Mouse (Mus musculus): ENCODE measurements around the gene Abcb8. TPM values are rescaled to one million over a fixed set of nuclear protein-coding genes. Genes with fewer than 3 reads are reported as not detected.
A peak's percentile ranks its signal among the peaks of the same experiment; 100 is the strongest.
"Not testable (repeated sequence)": the region's sequence is repeated elsewhere in the genome, so short reads cannot be mapped to it uniquely, and the experiment has no call there.

The Abcb8 gene
- polyA plus RNA-seq, 1 experiment from 2014 or later, result 55.2 TPM

DNA sequence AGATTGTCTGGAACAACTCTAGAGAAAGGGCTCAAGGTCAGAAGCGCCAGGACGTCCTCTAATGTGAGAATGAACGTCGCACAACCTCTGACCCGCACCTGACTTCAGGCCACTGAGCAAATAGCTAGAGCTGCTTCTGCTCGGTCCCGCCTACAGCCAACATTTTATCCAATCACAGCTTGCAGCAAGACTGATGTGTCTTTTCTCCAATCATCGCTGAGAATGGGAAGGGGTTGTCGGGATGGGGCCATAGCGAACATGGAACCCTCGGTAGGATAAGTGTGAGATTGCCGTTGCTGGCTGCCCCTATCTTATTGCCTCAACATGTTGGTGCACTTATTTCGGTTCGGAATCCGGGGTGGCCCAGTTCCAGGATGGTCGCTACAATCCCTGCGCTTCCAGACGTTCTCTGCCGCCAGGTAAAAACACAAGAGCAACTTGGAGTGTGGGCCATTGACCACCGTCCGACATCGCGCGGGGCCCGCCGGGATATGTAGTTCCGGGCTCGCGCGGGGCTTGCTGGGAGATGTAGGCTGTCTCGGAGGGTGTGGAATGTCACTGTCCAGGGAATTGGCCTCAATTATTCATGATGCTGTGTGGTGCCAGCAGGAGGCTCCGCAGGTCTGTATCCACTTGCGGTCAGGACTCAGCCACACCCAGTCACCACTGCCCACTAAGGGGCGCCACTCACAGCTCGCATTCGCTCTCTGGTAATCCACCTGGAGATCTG, 867 bp downstream of the Abcb8 start:
- 1% methylated on average over 36 of the region's 36 CpGs for WGBS
- Histone ChIP-seq H3K4me1 (replicated peaks; ENCODE audit: control insufficient read depth, insufficient read depth, low read length) (peaks cover 13% of the 10 kb centered on the region), H3K9ac (ENCODE audit: low read depth, low read length) (peak overlapping the region; percentile 67), H3K4me3 (ENCODE audit: low read depth, low read length) (peak overlapping the region; percentile 63), H3K9me3 (ENCODE audit: control insufficient read depth, low read length) (no peaks in the 10 kb centered on the region), H3K27ac (ENCODE audit: low read depth, low read length) (peak overlapping the region; percentile 64), H3K36me3 (ENCODE audit: control insufficient read depth, insufficient read depth, low read length) (0 out of 2 replicates have a peak, but pooled peaks cover 3% of the 10 kb centered on the region), H3K4me2 (peak overlapping the region; percentile 72), H3K27me3 (replicated peaks; ENCODE audit: control insufficient read depth, insufficient read depth, low read length) (0 out of 2 replicates have a peak, but pooled peaks cover 5% of the 10 kb centered on the region)
- ATAC-seq (replicated peaks; ENCODE audit: low FRiP score) (peak; percentile 94), DNase-seq (ENCODE audit: low spot score) (peak; percentile 96)

DNA sequence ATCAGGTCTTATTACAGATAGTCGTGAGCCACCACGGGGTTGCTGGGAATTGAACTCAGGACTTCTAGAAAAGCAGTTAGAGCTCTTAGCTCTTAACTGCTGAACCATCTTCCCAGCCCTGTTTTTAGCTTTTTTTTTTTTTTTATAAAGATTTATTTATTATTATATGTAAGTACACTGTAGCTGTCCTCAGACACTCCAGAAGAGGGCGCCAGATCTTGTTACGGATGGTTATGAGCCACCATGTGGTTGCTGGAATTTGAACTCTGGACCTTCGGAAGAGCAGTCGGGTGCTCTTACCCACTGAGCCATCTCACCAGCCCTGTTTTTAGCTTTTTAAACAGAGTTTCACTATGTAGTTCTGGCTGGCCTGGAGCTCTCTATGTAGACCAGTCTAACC, 2.8 kb downstream of the Abcb8 start:
- not testable (repeated sequence) for ATAC-seq (replicated peaks; ENCODE audit: low FRiP score); H3K4me3 ChIP-seq (ENCODE audit: low read depth, low read length); H3K27ac ChIP-seq (ENCODE audit: low read depth, low read length); H3K9me3 ChIP-seq (ENCODE audit: control insufficient read depth, low read length); H3K36me3 ChIP-seq (ENCODE audit: control insufficient read depth, insufficient read depth, low read length); DNase-seq (ENCODE audit: low spot score); H3K4me2 ChIP-seq; H3K9ac ChIP-seq (ENCODE audit: low read depth, low read length); H3K27me3 ChIP-seq (replicated peaks; ENCODE audit: control insufficient read depth, insufficient read depth, low read length); H3K4me1 ChIP-seq (replicated peaks; ENCODE audit: control insufficient read depth, insufficient read depth, low read length)
- 81% methylated on average over 6 of the region's 6 CpGs for WGBS

DNA sequence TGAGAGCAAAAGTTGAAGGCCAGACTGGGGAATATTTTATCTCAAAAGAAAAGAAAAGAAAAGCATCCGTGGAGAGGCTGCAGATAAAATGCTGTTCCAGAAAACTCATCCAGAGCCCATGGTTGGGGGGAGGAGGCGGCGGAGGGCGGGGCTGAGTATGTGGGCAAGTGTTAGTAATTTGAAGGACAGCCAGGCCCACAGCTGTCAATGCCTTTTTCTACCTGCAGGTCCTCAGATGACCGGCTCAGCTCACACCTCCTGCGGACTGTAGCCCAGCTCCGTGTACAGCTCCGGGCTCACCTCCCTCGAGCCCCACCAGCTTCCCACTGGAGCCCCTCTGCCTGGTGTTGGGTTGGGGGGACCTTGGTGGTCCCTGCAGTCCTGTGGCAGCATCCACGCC, 6.2 kb downstream of the Abcb8 start:
- DNase-seq (ENCODE audit: low spot score) (no peak), ATAC-seq (replicated peaks; ENCODE audit: low FRiP score) (no peak)
- H3K27me3 ChIP-seq (replicated peaks; ENCODE audit: control insufficient read depth, insufficient read depth, low read length), result no peaks in the 10 kb centered on the region
- no peak overlapping the region for H3K9ac ChIP-seq (ENCODE audit: low read depth, low read length)
- H3K9me3 ChIP-seq (ENCODE audit: control insufficient read depth, low read length), result no peaks in the 10 kb centered on the region
- peaks cover 4% of the 10 kb centered on the region; the same call in 1 of the 2 replicates for H3K4me1 ChIP-seq (replicated peaks; ENCODE audit: control insufficient read depth, insufficient read depth, low read length)
- no peak overlapping the region for H3K4me2 ChIP-seq
- no peak overlapping the region for H3K27ac ChIP-seq (ENCODE audit: low read depth, low read length)
- H3K4me3 ChIP-seq (ENCODE audit: low read depth, low read length), result no peak overlapping the region
- WGBS, result 85% methylated on average over 10 of the region's 10 CpGs
- H3K36me3 ChIP-seq (ENCODE audit: control insufficient read depth, insufficient read depth, low read length), result peaks cover 15% of the 10 kb centered on the region; the same call in 1 of the 2 replicates

DNA sequence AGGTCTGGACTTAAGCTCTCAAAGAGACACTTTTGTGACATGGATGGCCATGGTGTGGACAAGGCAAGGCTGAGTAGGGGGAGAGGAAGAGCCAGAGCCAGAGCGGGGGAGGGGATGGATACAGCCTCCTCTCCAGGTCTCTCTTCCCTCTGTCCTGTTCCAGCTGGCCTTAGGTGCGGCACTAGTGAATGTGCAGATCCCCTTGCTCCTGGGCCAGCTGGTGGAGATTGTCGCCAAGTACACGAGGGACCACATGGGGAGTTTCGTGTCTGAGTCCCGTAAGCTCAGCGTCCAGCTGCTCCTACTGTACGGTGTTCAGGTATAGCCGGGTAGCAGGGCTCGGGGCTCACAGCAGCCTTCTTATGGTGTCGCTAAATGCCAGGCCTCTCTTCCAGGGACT, 6.9 kb downstream of the Abcb8 start:
- DNase-seq (ENCODE audit: low spot score), result no peak
- H3K36me3 ChIP-seq (ENCODE audit: control insufficient read depth, insufficient read depth, low read length), result peaks cover 17% of the 10 kb centered on the region; the same call in 1 of the 2 replicates
- WGBS, result 90% methylated on average over 11 of the region's 11 CpGs

DNA sequence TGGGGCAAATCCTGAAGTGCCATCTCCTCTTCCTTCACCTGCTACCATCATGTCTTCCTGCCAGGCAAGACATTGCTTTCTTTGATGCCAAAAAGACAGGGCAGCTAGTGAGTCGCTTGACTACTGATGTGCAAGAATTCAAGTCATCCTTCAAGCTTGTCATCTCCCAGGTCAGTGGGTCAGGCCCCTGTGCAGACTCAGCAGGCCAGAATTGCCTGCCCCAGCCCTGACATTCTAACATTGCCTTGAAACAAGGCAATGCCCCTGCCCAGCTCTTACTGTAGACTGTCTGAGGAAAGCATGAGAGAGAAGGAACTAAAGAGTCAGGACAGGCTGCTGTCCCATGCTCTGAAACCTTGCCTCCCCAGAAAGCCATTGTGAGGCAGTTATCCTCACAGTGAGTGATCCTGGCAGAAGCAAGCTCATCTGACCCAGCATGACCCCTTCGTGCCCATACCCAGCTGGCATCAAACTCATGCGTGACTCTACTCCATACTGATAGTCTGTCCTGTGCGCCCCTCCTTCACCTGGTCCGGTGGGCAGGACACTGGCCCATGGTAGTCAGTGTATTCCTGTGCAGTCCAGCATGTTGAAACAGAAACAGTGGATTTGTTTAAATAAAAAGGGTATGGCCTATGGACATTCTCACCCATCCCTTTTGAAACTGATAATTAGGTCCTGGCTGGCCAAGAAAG, 7.6 kb downstream of the Abcb8 start:
- no peak for ATAC-seq (replicated peaks; ENCODE audit: low FRiP score)
- no peaks in the 10 kb centered on the region for H3K27me3 ChIP-seq (replicated peaks; ENCODE audit: control insufficient read depth, insufficient read depth, low read length)
- no peak overlapping the region for H3K9ac ChIP-seq (ENCODE audit: low read depth, low read length)
- no peak overlapping the region for H3K4me2 ChIP-seq
- no peaks in the 10 kb centered on the region for H3K9me3 ChIP-seq (ENCODE audit: control insufficient read depth, low read length)
- WGBS, result 91% methylated on average over 5 of the region's 5 CpGs
- H3K27ac ChIP-seq (ENCODE audit: low read depth, low read length), result no peak overlapping the region
- H3K36me3 ChIP-seq (ENCODE audit: control insufficient read depth, insufficient read depth, low read length), result peaks cover 17% of the 10 kb centered on the region; the same call in 1 of the 2 replicates
- H3K4me3 ChIP-seq (ENCODE audit: low read depth, low read length), result no peak overlapping the region
- H3K4me1 ChIP-seq (replicated peaks; ENCODE audit: control insufficient read depth, insufficient read depth, low read length), result no peaks in the 10 kb centered on the region; the same call in 1 of the 2 replicates
- DNase-seq (ENCODE audit: low spot score), result no peak

More for the DNA sequence above, 6.9 kb downstream of the Abcb8 start:
- Histone ChIP-seq H3K27me3 (replicated peaks; ENCODE audit: control insufficient read depth, insufficient read depth, low read length) (no peaks in the 10 kb centered on the region), H3K4me3 (ENCODE audit: low read depth, low read length) (no peak overlapping the region), H3K9me3 (ENCODE audit: control insufficient read depth, low read length) (no peaks in the 10 kb centered on the region), H3K27ac (ENCODE audit: low read depth, low read length) (no peak overlapping the region), H3K4me2 (no peak overlapping the region), H3K4me1 (replicated peaks; ENCODE audit: control insufficient read depth, insufficient read depth, low read length) (no peaks in the 10 kb centered on the region; the same call in 1 of the 2 replicates), H3K9ac (ENCODE audit: low read depth, low read length) (no peak overlapping the region)
- no peak for ATAC-seq (replicated peaks; ENCODE audit: low FRiP score)

DNA sequence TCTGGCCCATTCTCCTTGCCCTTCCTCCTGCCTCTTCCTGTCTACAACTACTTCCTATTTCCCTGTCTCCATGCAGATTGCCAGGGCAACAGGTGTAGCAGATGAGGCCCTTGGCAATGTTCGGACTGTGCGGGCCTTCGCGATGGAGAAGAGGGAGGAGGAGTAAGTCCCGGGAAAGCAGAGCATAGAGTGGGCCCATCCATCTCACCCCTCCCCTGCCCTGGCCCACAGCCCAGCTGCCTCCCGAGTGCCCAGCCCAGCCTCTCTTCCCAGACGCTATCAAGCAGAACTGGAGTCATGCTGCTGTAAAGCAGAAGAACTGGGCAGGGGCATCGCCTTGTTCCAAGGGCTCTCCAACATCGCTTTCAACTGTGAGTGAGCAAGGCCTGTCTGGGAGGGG, 8.5 kb downstream of the Abcb8 start:
- H3K4me3 ChIP-seq (ENCODE audit: low read depth, low read length), result no peak overlapping the region
- H3K9ac ChIP-seq (ENCODE audit: low read depth, low read length), result no peak overlapping the region
- peaks cover 14% of the 10 kb centered on the region; the same call in 1 of the 2 replicates for H3K36me3 ChIP-seq (ENCODE audit: control insufficient read depth, insufficient read depth, low read length)
- DNase-seq (ENCODE audit: low spot score), result no peak
- no peak for ATAC-seq (replicated peaks; ENCODE audit: low FRiP score)
- no peaks in the 10 kb centered on the region for H3K27me3 ChIP-seq (replicated peaks; ENCODE audit: control insufficient read depth, insufficient read depth, low read length)
- 85% methylated on average over 9 of the region's 9 CpGs for WGBS
- no peak overlapping the region for H3K4me2 ChIP-seq
- no peaks in the 10 kb centered on the region for H3K9me3 ChIP-seq (ENCODE audit: control insufficient read depth, low read length)
- H3K4me1 ChIP-seq (replicated peaks; ENCODE audit: control insufficient read depth, insufficient read depth, low read length), result no peaks in the 10 kb centered on the region; the same call in 1 of the 2 replicates
- H3K27ac ChIP-seq (ENCODE audit: low read depth, low read length), result no peak overlapping the region

DNA sequence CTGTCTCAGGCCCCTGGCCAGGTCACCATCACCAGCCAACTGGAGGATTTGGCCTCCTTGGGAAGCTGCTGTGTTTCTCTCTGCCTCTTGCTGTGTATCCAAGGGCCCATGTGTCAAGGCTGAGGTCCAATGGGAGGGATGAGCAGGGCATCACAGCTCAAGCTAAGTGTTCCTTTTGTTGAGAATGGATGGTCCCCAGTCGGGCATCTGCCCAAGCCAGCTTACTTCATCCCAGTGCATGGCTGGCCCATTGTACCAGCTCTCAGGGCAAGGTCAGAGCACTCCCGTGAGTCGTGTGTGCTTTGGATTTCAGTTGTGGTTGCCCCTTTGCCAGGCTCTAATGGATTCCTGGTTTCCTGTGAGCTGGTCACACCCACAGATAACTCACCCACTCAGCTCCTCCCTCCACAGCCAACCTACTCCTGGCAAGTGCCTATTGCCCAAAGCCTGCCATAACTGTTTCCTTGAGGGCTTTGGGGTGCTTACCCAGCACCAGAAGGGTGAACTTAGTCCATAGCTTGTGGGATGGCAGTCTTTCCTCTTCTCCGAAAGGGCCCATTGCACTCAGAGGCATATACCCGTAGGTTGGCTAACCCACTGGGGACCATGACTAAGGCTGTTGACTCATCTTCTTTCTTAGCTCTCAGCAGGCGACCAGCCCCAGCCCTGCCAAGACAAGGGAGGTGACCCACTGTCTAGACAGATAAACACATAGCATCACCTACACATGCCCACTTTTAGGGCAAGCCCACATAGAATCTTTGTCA, 11.3 kb downstream of the Abcb8 start:
- Histone ChIP-seq H3K4me3 (ENCODE audit: low read depth, low read length) (no peak overlapping the region), H3K4me1 (replicated peaks; ENCODE audit: control insufficient read depth, insufficient read depth, low read length) (no peaks in the 10 kb centered on the region; the same call in 1 of the 2 replicates), H3K27ac (ENCODE audit: low read depth, low read length) (no peak overlapping the region), H3K27me3 (replicated peaks; ENCODE audit: control insufficient read depth, insufficient read depth, low read length) (no peaks in the 10 kb centered on the region), H3K9ac (ENCODE audit: low read depth, low read length) (no peak overlapping the region), H3K36me3 (ENCODE audit: control insufficient read depth, insufficient read depth, low read length) (peaks cover 14% of the 10 kb centered on the region; the same call in 1 of the 2 replicates), H3K9me3 (ENCODE audit: control insufficient read depth, low read length) (no peaks in the 10 kb centered on the region), H3K4me2 (no peak overlapping the region)
- ATAC-seq (replicated peaks; ENCODE audit: low FRiP score) (no peak), DNase-seq (ENCODE audit: low spot score) (no peak)
- 78% methylated on average over 6 of the region's 6 CpGs for WGBS

DNA sequence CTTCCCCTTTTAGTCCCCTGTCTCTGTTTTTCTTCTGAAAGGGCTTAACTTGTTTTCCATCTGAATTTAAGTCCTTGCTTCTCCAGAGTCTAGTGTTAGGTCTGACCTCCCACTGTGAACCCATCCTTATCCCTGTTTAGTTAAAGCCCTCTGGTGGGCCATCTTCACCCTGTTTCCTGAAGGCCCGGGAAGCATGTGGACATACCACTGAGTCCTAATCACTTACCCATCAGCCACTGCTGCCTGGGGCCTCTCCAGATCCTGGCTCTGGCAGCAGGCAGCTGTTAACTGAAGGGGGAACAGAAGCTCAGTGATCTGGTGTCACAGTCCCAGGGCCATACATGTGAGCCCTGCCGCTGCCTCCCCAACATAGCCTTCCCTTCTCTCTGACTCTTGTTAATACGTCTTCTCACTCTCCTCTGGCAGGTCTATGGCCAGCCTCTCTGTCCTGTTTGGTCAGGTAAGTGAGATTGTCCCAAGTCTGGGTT, 12.0 kb downstream of the Abcb8 start:
- no peaks in the 10 kb centered on the region for H3K27me3 ChIP-seq (replicated peaks; ENCODE audit: control insufficient read depth, insufficient read depth, low read length)
- no peak for ATAC-seq (replicated peaks; ENCODE audit: low FRiP score)
- H3K4me1 ChIP-seq (replicated peaks; ENCODE audit: control insufficient read depth, insufficient read depth, low read length), result no peaks in the 10 kb centered on the region; the same call in 1 of the 2 replicates
- no peak overlapping the region for H3K9ac ChIP-seq (ENCODE audit: low read depth, low read length)
- H3K27ac ChIP-seq (ENCODE audit: low read depth, low read length), result no peak overlapping the region
- no peaks in the 10 kb centered on the region for H3K9me3 ChIP-seq (ENCODE audit: control insufficient read depth, low read length)
- no peak overlapping the region for H3K4me2 ChIP-seq
- no peak for DNase-seq (ENCODE audit: low spot score)
- H3K36me3 ChIP-seq (ENCODE audit: control insufficient read depth, insufficient read depth, low read length), result peaks cover 14% of the 10 kb centered on the region; the same call in 1 of the 2 replicates
- 67% methylated on average over 3 of the region's 3 CpGs for WGBS
- no peak overlapping the region for H3K4me3 ChIP-seq (ENCODE audit: low read depth, low read length)
